Mouse (Mus musculus) embryo, embryonic 9.5 days (tissue): Measurements from ENCODE around the gene Mecom.

Source experiments
- DNase-seq: peaks from one replicate; pipeline ENCODE4 v3.0.0-alpha.2; 2017; ENCODE audit errors: extremely low spot score

The Mecom gene

DNA sequence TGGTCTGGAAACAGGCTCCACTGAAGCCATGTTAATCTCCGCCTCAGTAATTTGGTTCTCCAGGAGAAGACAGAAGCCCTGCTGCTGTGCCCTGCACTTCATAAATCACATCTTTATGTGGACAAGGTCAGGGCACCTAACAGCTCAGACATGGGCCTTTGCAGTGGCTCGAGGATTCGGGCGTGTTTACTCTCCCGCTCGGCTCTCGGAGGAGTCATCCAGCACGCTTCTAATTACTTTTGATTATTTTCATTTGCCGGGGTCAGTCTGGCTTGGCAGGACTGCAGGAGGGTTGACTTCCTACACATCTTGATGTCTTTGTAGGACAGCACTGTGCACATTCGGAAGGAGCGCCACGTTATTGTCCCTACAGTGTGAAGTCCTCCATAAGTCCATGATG is 529.6 kb downstream of the Mecom start:
- DNase-seq: peak; percentile 67

DNA sequence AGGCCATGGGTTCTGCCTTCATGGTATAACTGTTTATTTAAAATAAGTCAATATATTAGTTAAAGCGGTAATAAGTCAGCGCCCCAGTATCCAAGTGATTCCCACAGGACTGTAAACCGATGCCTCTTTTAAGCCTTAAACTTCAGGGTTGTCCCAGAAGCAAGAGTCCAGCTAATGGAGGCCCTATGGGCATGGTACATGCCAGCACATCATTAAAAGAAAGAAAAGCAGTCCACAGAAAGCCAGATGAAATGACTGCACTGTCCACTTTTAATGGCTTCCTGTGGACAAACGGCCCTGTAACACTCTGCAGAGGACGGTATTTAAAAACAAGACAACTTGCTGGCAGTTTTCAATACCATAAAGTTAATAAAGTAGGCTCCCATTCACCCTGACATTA is 531.0 kb downstream of the Mecom start:
- DNase-seq: no peak

DNA sequence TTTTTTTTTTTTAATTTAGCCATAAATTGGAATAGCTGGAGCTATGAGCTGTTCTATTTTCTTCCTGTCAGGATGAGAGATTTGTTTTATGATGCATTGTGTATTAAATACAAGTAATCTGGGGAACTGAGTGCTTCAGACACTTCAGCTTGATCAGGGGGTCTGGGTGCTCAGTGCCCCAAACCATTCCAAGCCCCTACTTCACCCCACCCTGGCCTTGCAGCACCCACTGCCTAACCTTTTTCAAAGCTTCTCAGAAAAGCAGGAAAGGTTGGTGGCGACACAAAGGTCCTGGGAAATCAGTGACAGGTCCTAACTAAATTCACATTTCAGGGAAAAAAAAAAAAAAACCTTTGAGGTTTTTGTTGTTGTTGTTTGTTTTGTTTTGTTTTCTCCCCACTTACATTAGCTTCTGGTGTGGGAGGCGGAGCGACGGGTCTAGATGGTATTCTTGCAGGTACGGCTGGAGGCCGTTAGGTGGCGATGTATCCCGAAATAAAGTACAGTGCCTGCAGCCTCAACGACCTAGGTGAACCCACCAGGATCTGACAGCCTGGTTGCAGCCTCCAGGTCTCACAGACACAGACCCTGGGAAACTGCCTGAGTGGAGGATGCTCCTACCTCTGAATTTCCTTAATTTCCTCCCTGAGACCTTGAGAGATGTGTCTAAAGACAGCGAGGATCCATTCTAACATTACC is 532.7 kb downstream of the Mecom start:
- peak; percentile 78 for DNase-seq

DNA sequence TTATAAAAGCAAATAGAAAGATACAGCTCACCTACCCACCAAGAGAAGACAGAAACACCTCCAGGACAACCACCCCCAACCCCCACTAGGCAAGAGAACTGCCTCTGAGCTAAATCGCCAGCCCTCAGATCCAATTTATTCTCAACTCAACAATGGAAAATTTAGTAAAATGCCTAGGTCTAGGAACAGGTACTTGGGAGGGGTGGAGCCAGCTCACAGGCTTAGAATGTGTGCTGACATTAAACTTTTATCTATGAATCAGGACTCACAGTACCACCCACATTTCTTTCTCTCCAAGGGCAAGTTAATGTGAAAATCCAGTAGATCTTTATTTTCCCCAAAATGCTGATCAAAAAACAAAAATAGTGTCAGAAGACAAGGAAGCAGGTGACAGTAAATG is 533.5 kb downstream of the Mecom start:
- no peak for DNase-seq

DNA sequence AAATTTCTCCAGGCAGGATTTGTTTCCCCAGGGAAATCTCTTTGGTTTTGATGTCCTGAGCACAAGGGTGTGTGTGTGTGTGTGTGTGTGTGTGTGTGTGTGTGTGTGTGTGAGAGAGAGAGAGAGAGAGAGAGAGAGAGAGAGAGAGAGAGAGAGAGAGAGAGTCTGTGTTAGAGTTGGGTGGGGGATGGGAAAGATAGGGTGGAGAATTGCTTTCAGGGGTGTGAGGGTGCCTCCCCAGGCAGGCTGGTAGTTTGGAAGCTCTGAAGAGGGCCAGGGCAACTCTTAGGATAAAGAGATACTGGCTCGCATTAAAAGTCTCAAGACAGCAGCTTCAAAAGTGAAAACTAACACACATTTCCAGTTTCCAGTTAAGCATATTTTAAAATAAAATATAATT is 534.4 kb downstream of the Mecom start:
- no peak for DNase-seq

DNA sequence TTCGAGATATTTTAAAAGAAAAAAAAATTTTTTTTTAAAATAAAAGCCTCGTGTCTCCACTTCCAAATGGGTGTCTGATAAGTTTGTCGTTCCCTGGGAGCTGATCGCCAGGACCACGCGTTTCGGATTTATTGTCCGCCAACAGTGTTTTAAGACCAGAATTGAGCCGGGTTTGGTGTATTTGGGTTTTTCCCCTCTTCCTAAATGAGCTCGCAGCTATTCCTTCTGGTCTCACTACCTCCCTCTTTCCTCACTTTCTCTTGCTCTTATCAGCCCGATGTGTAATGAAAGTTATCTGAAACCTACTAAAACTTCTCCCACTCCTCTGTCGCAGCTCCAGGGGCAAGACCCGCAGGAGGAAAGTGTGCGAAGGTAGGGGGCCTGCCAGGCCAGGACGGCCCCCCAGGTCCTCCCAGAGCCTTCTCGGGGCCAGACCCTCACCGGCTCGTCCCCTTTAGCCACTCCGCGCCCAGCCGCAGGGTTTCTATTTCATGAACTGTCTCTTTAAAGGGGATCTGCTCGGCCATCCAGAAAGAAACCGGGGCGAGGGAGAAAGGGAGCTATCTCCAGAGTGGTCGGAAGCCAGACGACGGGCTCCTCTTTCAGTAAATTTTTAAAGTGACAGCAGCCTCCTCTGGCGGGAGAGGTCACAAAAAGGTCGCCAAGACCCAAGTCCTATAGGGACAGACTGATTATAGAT is 535.0 kb downstream of the Mecom start:
- peak; percentile 87 for DNase-seq

DNA sequence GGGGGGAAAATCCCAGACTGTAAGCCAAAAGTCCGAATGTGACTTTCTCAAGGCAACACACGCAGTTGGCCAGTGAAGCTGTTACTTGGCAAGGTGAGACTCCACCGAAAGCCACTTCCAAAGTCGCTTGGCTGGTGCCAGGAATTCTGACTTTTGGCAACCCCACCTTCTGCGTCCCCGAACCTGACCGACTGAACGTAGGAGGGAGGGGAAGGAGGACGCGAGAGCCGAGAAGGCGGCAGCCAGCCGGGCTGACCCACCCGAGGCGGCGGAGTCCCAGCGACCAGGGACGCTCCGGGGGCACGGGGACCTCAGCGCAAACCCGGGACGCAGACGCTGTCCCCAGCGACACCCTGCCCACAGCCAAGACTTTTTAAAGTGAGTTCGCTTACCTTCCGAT is 535.7 kb downstream of the Mecom start:
- peak; percentile 49 for DNase-seq

DNA sequence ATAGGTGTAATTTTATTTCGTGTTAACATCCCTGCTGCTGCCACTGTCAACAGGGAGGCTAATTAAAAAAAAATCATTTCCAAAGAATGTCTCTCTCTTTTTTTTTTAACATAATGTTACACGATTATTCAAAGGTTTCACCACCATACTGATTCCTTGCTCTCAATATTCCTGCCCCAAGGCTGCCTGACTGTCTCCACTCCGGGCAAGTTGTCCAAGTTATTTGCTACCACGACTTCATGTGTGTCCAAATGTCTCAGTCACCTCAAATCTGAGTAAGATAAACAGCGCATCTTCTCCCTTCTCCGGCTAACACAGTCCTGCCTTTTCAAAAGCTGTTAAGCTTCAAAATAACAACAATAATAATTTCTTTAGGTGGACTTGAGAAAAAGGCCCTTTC is 536.1 kb downstream of the Mecom start:
- DNase-seq: peak; percentile 21

DNA sequence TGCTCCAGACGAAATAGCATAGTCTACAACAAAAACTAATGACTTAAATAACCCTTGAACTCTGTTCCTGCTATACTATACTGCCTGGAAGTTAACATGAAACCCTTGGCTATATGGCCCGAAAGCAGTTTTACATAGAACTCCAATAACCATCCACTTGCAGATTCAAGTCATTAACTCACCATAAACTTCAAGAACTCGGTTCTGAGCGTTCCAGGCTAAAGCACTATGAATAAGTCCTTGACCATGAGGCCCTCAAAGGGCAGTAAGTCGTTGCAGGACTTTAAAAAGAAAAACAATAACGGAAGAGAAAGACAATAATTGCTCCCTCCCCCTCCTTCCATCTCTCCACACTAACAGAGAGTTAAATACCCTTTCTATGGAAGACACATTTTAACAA is 536.9 kb downstream of the Mecom start:
- no peak for DNase-seq

DNA sequence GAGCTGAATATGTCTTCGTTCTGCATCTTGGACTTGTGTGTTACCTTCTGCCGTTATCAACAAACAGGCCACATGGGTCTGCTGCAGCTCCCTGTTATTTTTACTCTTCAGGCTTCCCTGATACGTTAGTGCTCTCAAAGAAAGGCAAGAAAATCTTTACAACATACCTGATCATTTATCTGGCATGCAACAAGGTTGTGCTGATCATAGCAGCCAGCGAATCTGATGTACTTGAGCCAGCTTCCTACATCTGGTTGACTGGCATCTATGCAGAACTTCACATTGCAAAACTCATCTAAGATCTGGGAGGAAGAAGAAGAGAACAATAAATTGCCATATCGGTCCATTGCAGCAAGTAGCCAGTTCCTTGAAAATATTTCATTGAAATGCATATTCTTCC is 538.2 kb downstream of the Mecom start:
- no peak for DNase-seq

DNA sequence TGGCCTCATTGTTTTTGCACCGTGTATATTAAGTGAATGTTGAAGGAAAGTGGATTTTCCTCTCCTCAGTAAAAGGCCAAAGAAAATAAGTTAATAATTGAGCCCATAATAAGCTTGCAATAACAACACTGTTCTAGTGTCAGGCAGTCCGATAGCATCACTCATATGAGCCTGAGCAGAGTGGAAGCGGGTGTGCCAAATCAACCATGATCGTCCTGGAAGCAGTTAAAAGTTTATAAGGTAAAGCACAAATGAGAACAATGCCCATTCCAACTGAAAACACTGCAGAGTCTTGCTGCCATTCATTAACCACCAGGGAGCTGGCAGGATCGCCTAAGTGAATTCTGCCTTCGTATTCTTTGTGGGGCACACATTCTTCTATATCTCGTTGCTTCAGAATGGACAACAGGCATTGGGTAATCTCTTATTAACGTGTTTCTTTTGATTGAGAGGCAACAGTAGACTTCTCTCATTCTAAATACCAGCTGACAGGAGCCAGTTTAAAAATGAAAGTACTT is 542.9 kb downstream of the Mecom start:
- no peak for DNase-seq

DNA sequence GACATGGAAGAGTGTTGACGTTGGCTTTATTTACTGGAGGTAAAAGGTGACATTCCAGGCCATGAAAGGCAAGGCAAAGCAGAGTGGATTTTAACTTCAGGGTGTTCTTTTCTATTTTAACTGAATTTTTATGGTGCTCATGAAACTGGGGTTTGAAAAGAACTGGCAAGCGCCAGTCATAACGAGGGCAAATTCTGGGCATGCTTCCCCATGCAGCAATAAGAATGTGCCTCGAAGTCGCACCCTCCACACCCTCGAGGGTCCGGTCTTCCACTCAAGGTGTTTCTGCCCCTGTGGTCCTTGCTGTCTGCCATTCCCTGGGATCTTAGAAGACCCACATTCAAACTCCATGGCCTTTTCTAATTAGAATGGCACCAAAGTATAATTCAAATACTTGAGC is 547.5 kb downstream of the Mecom start:
- no peak for DNase-seq

DNA sequence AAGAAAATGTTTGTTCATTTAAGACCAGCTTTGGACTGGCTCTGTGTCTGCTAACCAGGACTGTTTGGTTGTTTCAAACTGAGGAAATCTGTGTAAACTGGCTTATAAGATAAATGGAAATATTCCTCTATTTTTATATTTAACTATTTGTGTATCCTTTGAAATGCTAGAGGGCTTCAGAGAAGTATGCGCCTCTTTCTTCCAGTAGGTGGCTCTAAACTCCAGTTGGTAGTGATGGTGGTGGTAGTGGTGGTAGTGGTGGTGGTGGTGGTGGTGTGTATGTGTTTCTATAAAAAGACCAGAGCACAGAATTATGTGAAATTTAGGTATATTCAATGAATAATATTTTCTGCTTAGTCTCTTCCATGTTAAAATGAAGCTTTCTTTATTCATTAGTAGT is 548.8 kb downstream of the Mecom start:
- no peak for DNase-seq

DNA sequence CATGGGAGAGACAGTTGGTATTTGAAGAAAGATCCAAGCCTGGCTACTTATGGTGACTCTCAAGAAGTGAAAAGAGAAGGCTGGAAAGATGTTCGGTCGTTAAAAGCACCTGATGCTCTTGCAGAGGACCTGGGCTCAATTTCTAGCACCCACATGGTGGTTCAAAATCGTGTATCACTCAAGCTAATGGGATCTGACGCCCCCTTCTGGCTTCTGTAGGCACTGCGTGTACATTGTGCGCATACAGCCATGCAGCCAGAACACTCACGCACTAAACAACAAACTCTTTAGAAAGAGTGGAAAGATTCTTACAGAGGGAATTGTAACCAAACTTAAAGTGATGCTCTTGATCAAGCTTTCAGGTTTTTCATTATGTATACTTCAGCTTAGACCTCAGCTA is 550.7 kb downstream of the Mecom start:
- no peak for DNase-seq

DNA sequence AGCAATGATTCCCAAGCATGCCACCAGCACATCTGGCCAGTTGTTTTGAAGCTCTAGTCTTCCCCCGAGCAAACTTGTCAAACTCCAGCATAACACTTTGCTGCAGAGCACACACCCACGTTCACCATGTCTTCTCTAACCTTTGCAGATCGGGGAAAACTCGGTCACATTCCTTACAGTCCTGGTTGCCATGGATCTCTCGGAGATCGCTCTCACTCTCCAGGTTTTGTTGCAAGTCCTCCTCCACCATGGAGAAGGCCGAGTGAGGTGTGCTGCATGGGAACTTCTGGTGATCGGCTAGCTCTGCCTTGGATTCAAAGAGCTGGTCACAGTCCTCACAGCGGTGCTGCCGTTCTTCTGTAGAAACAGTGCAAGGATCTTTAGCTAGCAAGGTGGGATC is 554.5 kb downstream of the Mecom start:
- DNase-seq: no peak

DNA sequence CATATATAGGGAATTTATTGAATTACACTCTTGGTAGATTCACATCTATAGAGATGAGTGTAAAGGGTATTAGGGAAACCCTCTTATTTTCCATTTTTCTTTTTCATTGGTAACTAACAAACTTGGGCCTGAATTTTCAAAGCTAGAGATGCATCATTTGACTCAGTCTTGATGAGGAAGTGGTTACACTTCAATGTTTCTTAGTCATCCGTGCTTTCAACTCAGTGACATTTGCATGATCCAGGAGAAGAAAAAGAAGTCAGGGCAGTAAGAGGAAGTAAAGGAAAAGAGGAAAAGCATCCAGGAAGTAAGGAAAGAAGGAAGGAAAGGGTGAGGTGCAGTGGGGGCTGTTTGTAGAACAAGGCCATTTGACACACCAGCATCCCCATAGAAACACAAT is 556.3 kb downstream of the Mecom start:
- no peak for DNase-seq

DNA sequence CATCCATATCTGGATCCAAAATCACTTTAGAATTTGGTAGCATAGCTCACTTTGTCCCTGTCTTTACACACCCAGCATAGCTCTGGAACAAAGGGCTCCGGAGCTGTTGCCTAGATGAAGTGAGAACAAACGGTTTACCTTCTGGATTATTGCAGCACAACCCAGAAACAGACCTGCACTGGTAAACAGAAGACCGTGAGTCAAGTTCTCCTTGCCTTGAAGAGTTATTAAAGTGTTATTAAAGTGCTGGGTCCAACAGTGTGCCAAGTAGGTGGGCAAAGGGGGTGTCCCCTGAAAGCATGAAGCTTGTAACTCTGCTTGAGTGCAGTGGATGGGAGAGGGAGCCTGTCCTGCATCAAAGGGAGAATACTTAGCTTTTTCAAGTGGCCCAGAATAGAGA is 563.4 kb downstream of the Mecom start:
- no peak for DNase-seq

DNA sequence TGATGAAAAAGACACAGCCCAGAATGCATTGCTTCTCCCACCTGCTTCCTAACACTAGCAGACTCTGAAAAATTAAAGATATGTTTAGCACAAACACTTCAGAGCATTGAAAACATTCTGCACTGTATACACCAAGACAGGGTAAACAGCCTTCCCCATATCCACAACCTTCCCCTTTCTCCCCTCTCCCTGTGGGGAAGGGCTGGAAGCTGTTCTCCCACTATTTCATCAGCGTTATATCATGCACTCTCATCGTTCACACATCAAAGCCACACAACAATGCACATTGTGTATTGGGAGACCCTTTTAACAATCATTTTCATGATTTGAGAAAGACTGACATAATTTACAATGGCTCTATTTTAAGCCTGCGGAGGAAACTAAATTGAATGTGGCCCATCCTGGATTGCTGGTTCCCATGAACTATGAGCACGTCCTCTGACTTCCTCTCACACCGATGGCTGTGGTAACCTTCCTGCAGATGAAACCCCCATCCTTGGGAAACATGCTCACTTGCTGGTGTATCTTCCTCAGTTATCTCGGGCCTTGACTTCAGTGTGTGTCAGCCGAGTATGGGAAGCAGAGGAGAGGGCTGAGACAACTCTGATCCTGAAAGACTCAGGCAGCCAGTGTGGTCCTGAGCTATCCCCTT is 566.4 kb downstream of the Mecom start:
- no peak for DNase-seq

DNA sequence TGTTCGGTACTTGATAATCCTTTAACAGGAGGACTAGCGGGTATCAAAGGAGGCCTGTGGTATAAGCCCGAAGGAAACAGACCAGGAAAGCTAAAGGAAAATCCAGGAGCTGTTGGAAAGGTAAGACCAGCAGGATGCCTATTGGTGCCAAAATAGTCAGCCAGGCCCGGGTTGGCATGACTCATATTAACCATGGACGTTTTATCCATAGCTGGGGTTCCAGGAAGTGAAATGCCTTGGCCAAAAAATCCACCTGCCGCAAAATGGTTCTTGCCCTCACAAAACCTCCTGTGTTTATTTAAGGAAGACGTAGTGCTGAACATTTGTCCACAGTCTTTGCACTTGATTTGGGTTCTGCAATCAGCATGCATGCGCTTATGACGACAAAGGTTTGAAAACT is 567.3 kb downstream of the Mecom start:
- no peak for DNase-seq

DNA sequence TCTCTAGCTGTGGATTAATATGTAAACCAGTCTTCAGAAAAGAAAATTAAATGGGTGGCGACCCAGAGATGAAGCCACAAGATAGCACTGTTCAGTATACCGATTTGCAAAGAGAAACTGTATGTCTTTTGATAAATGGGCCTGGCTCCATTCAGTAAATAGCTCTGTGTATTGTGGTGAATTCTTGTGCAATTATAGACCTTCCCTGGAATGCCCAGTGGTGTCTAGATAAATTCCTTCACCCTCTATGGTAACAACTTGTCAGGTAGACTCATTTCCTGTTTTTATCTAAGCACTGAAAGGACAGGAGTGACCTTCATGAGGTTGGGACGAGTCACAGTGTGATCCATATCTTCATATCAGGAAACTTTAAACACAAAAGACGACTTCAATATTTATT is 571.2 kb downstream of the Mecom start:
- no peak for DNase-seq

DNA sequence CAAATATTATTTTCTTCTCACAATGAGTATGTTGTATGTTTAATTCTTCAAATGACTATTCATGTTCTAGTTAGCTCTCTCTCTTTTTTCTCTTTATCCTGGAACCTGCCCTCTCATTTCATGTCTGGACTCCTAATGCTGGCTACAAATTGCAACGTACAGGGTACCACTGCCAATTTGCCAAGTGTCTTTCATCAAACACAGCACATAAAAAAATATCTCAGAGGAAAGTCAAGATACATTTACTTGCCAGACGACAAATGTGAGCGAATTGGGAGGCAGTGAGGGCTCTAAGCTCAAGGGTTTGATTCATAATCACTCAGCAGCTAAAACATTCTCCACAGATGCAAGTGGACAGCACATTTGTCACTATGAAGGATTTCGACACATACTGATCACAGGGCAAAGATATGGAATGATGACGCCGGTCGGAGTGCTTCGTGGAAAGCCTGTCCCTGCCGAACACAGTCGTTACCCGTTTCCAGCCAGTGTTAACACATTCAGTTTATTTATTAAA is 579.3 kb downstream of the Mecom start:
- DNase-seq: no peak

DNA sequence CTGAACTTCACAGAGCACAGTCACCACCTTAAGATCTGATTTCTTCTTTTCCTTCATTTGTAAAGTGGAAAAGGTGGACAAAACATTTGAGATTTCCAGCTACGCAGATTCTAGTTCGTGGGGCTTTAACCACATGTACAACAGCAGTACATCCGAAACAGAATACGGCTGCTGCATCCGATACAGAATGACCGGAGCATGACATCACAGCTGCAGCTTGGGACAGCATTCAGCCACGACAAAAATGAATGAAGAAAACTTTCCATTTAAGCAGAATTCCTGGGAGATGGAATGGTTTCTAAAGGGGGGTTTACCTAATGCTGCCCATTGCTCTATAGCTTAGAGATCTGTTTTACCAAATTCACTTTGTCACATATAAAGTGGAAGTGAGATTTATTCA is 583.9 kb downstream of the Mecom start:
- DNase-seq: no peak

DNA sequence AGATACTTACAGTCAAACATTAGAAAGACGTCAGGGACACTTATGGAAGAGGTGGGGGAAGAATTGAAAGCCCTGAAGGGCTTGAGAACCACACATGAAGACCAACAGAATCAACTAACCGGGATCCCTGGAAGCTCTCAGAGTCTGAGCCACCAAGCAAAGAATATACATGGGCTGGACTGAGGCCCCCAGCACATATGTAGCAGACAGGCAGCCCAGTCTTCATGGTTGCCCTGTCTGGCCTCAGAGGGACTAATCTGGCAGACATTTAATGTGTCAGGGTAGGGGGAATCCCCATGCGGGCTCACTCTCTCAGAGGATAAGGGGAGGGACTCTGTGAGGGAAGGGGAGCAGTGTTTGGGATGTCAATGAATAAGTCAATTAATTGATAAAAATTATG is 584.4 kb downstream of the Mecom start:
- DNase-seq: no peak
